Mouse (Mus musculus): Measurements from ENCODE around the gene Etfbkmt. TPM values are rescaled to one million over a fixed set of nuclear protein-coding genes. Genes with fewer than 3 reads are reported as not detected.
A peak's percentile ranks its signal among the peaks of the same experiment; 100 is the strongest.

The Etfbkmt gene
- polyA plus RNA-seq, 1 experiment from 2014 or later: 15.4 TPM

DNA sequence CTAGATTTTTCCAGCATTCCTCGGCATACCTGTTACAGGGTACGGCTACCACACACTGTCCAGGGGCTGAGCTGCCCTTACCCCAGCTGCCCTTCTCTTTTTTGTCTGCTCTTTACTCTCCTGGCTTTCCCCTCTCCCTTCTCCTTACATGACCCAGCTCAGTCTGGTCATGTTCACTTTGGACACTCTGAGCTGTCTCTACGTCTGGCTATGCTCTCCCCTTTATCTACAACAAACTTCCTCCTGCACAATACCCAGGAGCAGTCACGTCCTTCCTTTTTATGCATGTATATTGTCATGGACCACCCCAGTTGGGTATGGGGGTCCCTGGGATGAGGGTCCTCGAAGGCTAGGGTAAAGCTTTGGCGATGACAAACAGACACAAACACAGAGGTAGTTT lies 4.0 kb upstream of the Etfbkmt start:
- Histone ChIP-seq H3K27me3 (no peaks in the 10 kb centered on the region), H3K27ac (replicated peaks) (no peak overlapping the region), H3K9ac (no peak overlapping the region), H3K9me3 (replicated peaks) (no peaks in the 10 kb centered on the region), H3K36me3 (no peaks in the 10 kb centered on the region), H3K4me3 (replicated peaks) (no peak overlapping the region), H3K4me2 (replicated peaks) (no peak overlapping the region), H3K4me1 (no peaks in the 10 kb centered on the region)
- no peak for ATAC-seq (ENCODE audit: insufficient number of reproducible peaks, low FRiP score, low TSS enrichment, low read depth)
- 80% methylated on average over 6 of the region's 6 CpGs for WGBS

DNA sequence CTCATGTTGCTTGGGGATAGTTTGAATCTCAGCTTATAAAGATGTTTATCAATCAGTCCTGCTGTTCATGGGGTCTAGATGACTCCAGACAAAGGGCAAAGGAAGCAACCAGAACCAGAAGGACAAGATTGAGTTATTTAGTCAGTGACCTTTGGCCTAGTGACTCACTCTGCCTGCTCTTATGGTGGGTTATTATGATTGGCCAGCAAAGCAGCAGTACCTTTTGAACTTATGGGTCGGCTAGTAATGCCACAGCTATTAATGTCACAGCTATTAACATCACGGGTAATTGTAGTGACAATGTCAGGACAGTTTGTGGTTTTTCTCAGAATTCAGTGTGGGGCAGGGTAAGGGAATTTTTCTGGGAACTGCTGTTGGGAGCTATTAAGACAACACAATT lies 1.7 kb upstream of the Etfbkmt start:
- ATAC-seq (ENCODE audit: insufficient number of reproducible peaks, low FRiP score, low TSS enrichment, low read depth): no peak
- H3K9ac ChIP-seq: no peak overlapping the region
- no peak overlapping the region for H3K27ac ChIP-seq (replicated peaks)
- H3K4me1 ChIP-seq: 0 out of 2 replicates have a peak, but pooled peaks cover 5% of the 10 kb centered on the region
- H3K9me3 ChIP-seq (replicated peaks): no peaks in the 10 kb centered on the region
- H3K4me3 ChIP-seq (replicated peaks): no peak overlapping the region
- H3K4me2 ChIP-seq (replicated peaks): no peak overlapping the region
- no peaks in the 10 kb centered on the region for H3K36me3 ChIP-seq
- H3K27me3 ChIP-seq: no peaks in the 10 kb centered on the region
- WGBS: 45% methylated on average over 2 of the region's 2 CpGs

DNA sequence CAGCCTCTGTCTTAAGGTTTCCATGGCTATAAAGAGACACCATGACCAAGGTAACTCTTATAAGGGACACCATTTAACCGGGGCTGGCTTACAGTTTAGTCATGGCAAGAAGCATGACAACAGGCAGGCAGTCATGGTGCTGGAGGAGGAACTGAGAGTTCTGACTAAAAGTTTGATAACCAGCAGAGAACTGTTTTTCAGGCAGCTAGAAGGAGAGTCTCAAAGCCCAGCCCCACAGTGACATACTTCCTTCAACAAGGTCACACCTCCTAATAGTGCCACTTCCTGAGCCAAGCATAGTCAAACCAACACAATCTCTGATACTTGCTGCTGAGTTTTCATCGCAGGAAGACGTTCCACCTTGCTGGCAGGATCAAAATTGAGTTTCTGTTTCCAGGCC lies 638 bp upstream of the Etfbkmt start:
- Histone ChIP-seq H3K27ac (replicated peaks) (no peak overlapping the region), H3K36me3 (peaks cover 1% of the 10 kb centered on the region; the same call in 1 of the 2 replicates), H3K27me3 (no peaks in the 10 kb centered on the region), H3K9ac (no peak overlapping the region), H3K9me3 (replicated peaks) (no peaks in the 10 kb centered on the region), H3K4me3 (replicated peaks) (no peak overlapping the region), H3K4me2 (replicated peaks) (no peak overlapping the region), H3K4me1 (0 out of 2 replicates have a peak, but pooled peaks cover 5% of the 10 kb centered on the region)
- 87% methylated on average over 3 of the region's 3 CpGs for WGBS
- ATAC-seq (ENCODE audit: insufficient number of reproducible peaks, low FRiP score, low TSS enrichment, low read depth): no peak

DNA sequence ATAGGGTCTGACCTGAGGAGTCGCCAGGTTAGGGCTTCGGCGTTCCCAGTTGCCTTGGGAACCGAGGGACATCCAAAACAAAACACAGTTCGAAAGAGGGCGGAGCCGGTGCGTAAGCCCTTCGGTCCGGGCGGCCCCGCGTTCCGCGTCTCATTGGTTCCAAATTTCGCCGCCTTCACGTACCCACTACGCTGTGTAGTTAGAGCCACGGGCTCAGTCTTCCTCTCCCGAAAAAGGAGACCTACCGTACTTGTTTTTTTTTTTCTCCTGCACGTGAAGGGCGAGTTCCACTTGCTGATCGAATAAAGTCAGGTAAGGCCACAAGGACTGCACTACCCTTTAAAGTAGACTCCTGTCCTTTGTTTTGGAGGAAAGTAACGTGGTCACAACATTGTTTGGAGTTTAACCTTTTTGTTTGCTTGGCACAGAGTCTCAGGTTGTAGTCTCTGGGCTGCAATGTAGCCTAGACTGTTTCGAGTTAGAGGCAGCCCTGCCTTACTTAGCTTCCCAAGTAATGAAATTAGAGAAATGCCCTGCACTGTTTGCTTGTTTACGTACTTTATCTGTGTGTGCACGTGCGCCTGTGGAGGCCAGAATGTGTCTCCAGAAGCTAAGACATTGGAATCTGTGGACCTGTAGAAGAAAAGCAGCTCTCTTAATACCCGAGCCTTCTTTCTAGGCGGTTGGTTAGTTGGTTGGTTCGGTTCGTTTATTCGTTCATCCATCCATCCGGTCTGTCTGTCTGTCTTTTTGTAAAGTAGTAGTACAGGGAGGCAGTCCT lies 1.9 kb downstream of the Etfbkmt start:
- Histone ChIP-seq H3K36me3 (peaks cover 9% of the 10 kb centered on the region; the same call in 1 of the 2 replicates), H3K9ac (peak overlapping the region; percentile 18), H3K4me2 (replicated peaks) (peak overlapping the region; percentile 54), H3K9me3 (replicated peaks) (no peaks in the 10 kb centered on the region), H3K4me1 (0 out of 2 replicates have a peak, but pooled peaks cover 5% of the 10 kb centered on the region), H3K27ac (replicated peaks) (peak overlapping the region; percentile 52), H3K4me3 (replicated peaks) (peak overlapping the region; percentile 54), H3K27me3 (no peaks in the 10 kb centered on the region)
- WGBS: 4% methylated on average over 36 of the region's 36 CpGs
- peak; percentile 91 for ATAC-seq (ENCODE audit: insufficient number of reproducible peaks, low FRiP score, low TSS enrichment, low read depth)

DNA sequence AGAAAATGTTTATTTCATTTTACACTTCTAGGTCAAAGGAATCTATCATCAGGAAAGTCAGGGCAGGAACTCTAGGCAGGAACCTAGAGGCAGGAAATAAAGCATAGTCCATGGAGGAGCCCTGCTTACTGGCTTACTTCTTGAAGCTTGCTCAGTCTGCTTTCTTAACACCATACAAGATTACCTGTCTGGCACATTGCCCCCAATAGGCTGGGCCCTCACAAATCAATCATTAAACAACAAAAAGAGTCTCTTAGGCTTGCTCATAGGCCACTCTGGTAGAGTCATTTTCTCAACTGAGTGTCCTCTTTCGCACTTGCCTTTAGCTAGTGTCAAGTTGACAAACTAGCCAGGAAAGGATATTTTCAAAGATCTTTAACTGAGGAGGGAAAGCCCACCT lies 5.5 kb downstream of the Etfbkmt start:
- Histone ChIP-seq H3K9ac (no peak overlapping the region), H3K36me3 (peaks cover 9% of the 10 kb centered on the region; the same call in 1 of the 2 replicates), H3K27ac (replicated peaks) (no peak overlapping the region), H3K9me3 (replicated peaks) (no peaks in the 10 kb centered on the region), H3K4me2 (replicated peaks) (no peak overlapping the region), H3K4me3 (replicated peaks) (no peak overlapping the region), H3K27me3 (no peaks in the 10 kb centered on the region), H3K4me1 (0 out of 2 replicates have a peak, but pooled peaks cover 5% of the 10 kb centered on the region)
- ATAC-seq (ENCODE audit: insufficient number of reproducible peaks, low FRiP score, low TSS enrichment, low read depth): no peak
- WGBS: 97% methylated on average over 1 of the region's 1 CpGs

DNA sequence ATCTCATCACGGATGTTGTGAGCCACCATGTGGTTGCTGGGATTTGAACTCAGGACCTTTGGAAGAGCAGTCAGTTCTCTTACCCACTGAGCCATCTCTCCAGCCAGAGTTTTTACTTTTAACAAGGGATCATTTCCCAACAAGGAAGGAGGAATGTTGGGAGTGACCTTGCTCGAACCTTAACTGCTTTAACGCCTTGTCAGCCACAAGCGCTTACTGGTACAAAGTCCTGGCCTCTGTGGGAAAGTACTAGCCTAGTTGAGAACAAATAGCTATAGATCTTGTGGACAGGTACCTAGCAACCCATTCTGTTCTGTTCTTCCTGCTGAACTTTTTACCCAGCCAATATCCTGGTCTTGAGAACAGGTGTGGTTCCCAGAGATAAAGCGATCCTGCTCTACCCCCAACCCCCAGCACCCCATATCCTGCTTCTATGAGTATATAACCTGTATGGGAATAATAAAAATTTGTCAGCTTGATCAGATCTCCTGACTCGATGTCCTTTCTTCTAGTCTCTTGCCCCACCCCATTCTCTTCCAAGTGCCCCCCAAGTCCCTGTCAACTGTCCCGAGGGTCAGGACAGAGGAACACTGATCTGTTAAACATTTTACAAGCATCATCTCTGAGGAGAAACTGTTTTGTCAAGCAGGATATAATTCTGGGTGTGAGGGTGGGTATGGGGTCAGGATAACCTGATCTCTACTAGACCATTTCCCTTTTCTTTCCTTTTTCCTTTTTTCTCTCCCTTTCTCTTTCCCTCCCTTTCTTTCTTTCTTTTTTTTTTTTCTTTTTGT lies 9.0 kb downstream of the Etfbkmt start:
- 90% methylated on average over 7 of the region's 7 CpGs for WGBS
- Histone ChIP-seq H3K9me3 (replicated peaks) (no peaks in the 10 kb centered on the region), H3K4me2 (replicated peaks) (no peak overlapping the region), H3K4me3 (replicated peaks) (no peak overlapping the region), H3K27ac (replicated peaks) (no peak overlapping the region), H3K9ac (no peak overlapping the region), H3K36me3 (peaks cover 22% of the 10 kb centered on the region; the same call in 1 of the 2 replicates), H3K27me3 (no peaks in the 10 kb centered on the region), H3K4me1 (no peaks in the 10 kb centered on the region)
- ATAC-seq (ENCODE audit: insufficient number of reproducible peaks, low FRiP score, low TSS enrichment, low read depth): no peak

DNA sequence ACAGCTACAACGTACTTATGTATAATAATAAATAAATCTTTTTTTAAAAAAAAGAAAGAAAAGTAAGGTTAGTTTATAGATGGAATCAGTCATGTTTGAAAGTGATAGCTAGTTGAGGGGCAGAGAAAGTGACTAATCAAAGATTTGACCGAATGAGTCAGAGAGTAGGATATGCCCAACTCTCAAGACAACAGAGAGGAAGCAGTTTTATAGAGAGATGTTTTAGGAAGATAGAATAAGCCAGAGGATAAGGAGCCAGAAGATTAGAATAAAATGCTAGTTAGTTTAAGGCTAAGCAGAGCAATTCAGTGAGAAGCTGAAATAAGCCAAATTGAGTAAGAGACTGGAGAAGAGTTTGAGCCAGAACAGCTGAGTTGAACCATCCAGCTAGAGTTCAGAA lies 12.5 kb downstream of the Etfbkmt start:
- Histone ChIP-seq H3K9ac (no peak overlapping the region), H3K4me3 (replicated peaks) (no peak overlapping the region), H3K9me3 (replicated peaks) (no peaks in the 10 kb centered on the region), H3K27ac (replicated peaks) (no peak overlapping the region), H3K4me1 (no peaks in the 10 kb centered on the region), H3K27me3 (no peaks in the 10 kb centered on the region), H3K36me3 (peaks cover 17% of the 10 kb centered on the region; the same call in 1 of the 2 replicates), H3K4me2 (replicated peaks) (no peak overlapping the region)
- 86% methylated on average over 2 of the region's 2 CpGs for WGBS
- no peak for ATAC-seq (ENCODE audit: insufficient number of reproducible peaks, low FRiP score, low TSS enrichment, low read depth)

DNA sequence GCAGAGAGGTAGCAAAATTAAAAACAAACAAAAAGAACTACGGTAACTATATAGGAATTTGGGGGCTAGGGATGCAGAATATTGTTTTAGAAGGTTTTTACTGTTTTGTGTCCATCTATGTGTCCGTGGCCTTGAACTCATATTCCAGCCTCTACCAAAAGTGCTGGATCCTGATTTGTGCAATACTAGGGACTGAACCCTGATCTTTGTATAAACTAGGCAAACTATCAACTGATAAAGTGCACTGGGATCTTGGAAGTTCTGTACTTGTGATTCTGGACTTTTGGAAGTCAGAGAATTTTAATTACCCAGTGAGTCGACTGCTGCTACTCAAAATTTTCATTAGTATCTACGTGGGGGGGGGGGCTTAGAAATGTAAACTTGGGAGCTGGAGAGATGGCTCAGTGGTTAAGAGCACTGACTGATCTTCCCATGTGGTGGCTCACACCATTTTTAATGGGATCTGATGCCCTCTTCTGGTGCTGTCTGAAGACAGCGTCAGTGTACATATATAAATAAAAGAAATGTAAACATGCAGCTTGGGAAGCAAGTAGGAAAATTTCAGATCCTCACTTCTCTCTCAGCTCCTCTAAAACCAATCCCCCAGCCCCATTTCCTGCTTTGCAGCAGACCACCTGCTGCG lies 13.9 kb downstream of the Etfbkmt start:
- WGBS: 40% methylated on average over 6 of the region's 6 CpGs
- peaks cover 23% of the 10 kb centered on the region for H3K36me3 ChIP-seq
- no peaks in the 10 kb centered on the region for H3K4me1 ChIP-seq
- H3K27ac ChIP-seq (replicated peaks): no peak overlapping the region
- ATAC-seq (ENCODE audit: insufficient number of reproducible peaks, low FRiP score, low TSS enrichment, low read depth): no peak
- H3K27me3 ChIP-seq: no peaks in the 10 kb centered on the region
- H3K9ac ChIP-seq: no peak overlapping the region
- H3K9me3 ChIP-seq (replicated peaks): no peaks in the 10 kb centered on the region
- no peak overlapping the region for H3K4me3 ChIP-seq (replicated peaks)
- H3K4me2 ChIP-seq (replicated peaks): no peak overlapping the region

DNA sequence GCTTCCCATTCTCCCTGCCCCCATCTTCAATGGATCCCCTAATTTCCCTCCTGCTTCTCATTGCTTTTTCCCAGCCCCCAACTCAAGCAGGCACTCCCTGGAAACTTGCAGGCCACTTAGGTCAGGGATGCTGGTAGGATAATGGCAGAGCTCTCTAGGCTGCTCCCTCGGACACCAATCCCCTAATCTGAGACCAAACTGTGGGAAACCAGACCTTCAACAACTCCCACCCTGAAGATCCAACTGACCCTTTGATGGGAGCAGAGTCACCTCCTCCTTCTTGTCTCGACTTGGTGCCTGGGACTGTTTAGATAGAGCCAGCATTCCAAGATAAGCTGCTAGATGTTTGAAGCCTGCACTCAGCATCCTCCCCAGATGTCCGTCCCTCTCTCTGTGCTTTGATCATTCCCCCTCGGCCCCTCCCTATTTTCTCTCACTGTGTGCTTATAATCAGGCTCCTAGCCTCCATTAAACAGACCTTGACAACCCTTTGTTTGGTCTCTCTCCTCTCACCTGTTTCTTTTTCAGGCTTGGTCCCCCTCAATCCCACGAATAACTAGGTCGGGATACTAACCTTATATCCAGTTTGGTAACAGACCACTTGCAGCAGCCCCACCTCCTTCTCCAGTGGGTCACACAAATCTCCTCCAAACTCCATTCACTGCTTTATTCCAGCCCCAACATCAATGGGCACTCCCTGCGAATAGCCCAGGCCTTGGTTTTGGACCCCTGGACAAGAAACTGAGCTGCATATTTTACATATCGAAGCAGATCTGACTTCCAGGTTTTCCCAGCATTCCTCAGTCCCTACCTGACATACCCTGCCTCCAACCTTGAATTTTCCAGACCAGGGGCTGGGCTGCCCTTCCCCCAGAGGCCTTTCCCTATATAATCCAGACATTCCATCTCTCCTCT lies 14.7 kb downstream of the Etfbkmt start:
- Histone ChIP-seq H3K27me3 (no peaks in the 10 kb centered on the region), H3K27ac (replicated peaks) (no peak overlapping the region), H3K4me2 (replicated peaks) (no peak overlapping the region), H3K9ac (no peak overlapping the region), H3K4me3 (replicated peaks) (no peak overlapping the region), H3K9me3 (replicated peaks) (no peaks in the 10 kb centered on the region), H3K4me1 (no peaks in the 10 kb centered on the region), H3K36me3 (peaks cover 29% of the 10 kb centered on the region)
- no peak for ATAC-seq (ENCODE audit: insufficient number of reproducible peaks, low FRiP score, low TSS enrichment, low read depth)
- WGBS: 28% methylated on average over 8 of the region's 8 CpGs

DNA sequence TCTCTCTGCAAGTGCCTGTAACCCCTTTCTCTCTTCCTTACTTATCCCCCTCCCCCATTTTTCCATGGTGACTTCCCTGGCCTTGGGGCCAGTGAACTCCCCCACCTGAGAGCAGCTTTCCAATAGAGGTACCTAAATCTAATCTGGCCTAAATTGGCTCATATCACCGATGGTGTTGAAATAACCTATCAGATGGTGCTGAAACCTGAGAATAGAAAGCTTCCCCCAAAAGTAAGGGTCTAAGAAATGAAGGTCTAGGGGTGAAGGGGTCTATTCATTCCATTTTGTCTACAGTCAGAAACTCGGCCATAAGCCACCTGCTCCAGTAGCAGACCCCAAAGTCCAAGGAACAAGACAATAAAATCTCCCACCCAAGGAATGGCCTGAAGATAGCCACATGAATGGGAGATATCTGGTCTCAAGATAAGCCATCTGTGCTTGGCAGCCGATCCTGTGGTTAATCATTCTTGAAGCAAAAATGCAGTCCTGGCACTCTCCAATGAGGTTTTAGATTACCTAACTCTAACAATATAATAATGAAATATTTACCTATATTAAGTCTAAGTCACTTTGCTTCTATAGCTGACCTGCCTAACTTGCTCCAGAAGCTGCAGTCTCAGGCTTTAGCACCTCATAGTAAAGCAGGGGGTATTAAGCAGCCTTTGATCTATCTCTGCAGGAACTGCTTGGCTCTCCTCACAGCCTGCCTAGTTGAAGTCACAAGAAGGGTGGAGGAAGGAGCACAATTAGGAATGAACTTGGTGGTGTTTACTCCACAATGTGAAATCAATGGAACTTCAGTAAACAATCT lies 15.6 kb downstream of the Etfbkmt start:
- no peak overlapping the region for H3K4me3 ChIP-seq (replicated peaks)
- H3K9ac ChIP-seq: no peak overlapping the region
- ATAC-seq (ENCODE audit: insufficient number of reproducible peaks, low FRiP score, low TSS enrichment, low read depth): no peak
- no peak overlapping the region for H3K4me2 ChIP-seq (replicated peaks)
- H3K4me1 ChIP-seq: no peaks in the 10 kb centered on the region
- H3K9me3 ChIP-seq (replicated peaks): no peaks in the 10 kb centered on the region
- H3K36me3 ChIP-seq: peaks cover 29% of the 10 kb centered on the region
- no peak overlapping the region for H3K27ac ChIP-seq (replicated peaks)
- H3K27me3 ChIP-seq: no peaks in the 10 kb centered on the region
- 62% methylated on average over 3 of the region's 3 CpGs for WGBS
